Mouse (Mus musculus): ENCODE measurements around the gene Tomm6. TPM values are rescaled to one million over a fixed set of nuclear protein-coding genes. Genes with fewer than 3 reads are reported as not detected.
A peak's percentile ranks its signal among the peaks of the same experiment; 100 is the strongest.

Tomm6 gene
- polyA plus RNA-seq, 1 experiment from 2014 or later: 376 TPM

DNA sequence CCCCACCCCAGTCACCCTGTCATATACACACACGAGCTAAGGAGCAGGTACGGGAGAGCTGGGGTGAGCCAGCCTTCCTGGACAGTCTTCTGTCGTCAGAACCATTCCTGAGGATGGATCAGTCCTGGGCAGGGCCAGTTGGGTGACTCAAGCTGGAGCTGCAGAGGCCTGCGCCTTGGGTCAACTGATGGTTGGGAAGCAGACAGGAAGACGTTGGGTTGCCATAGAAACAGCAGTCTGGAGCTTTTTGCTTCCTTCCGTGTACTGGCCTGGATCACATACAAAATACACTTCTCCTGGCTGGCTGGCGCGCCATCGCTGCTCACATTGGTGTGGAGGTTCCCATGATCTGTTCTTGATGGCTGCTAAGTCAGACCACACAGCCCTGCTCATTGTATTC lies 13.6 kb upstream of the Tomm6 start:
- 68% methylated on average over 9 of the region's 9 CpGs for WGBS
- Histone ChIP-seq H3K4me2 (ENCODE audit: low read depth, low read length) (no peak overlapping the region), H3K27me3 (ENCODE audit: control insufficient read depth, insufficient read depth, low read length) (no peaks in the 10 kb centered on the region), H3K4me3 (replicated peaks; ENCODE audit: low read length) (no peak overlapping the region), H3K9ac (ENCODE audit: low read length) (no peak overlapping the region), H3K36me3 (ENCODE audit: control insufficient read depth, insufficient read depth, low read length) (no peaks in the 10 kb centered on the region), H3K4me1 (ENCODE audit: control insufficient read depth, insufficient read depth, low read length) (peaks cover 3% of the 10 kb centered on the region; the same call in 1 of the 2 replicates), H3K27ac (ENCODE audit: low read length) (no peak overlapping the region), H3K9me3 (replicated peaks; ENCODE audit: control insufficient read depth, low read length) (no peaks in the 10 kb centered on the region)
- ATAC-seq (ENCODE audit: insufficient read depth, low FRiP score): no peak

DNA sequence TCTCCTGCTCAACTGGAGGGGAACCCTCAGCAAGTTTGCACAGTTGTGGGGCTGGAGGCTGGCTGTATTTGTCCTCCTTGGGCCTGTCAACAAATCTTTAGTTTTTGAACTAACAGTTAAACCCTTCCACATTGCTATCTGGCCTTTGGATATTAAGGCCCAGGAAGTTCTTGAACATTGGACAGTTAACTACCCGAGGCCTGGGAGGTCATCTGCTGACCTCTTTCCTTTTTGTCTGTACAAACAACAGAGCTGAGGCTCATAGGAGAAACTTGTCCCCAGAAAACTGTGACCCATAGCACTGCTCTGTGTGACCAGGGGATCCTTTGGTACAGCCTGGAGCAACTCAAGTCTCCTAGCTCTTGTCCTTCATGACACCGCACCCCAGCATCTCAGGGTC lies 10.9 kb upstream of the Tomm6 start:
- H3K4me2 ChIP-seq (ENCODE audit: low read depth, low read length): no peak overlapping the region

DNA sequence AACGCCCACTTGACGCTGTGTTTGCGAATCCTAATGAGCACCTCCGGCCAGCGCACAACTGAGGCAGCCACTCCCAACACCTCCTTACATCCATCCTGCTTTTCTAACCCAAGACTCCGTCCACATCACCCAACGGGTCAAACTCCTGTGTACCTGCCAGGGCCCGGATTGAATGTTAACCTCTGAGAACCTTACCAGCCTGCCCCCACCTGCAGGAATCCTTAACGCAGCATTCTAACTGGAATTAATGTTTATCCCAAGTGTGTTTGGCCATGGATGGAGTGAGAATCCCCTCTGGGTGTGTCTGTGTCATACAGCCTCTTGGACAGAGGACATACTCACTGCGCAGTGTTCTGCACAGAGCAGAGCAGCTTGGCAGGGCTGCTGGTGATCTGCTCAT lies 10.0 kb upstream of the Tomm6 start:
- no peaks in the 10 kb centered on the region for H3K27me3 ChIP-seq (ENCODE audit: control insufficient read depth, insufficient read depth, low read length)
- H3K27ac ChIP-seq (ENCODE audit: low read length): no peak overlapping the region

More for the DNA sequence above, 10.9 kb upstream of the Tomm6 start:
- peaks cover 9% of the 10 kb centered on the region for H3K4me1 ChIP-seq (ENCODE audit: control insufficient read depth, insufficient read depth, low read length)
- H3K36me3 ChIP-seq (ENCODE audit: control insufficient read depth, insufficient read depth, low read length): no peaks in the 10 kb centered on the region
- no peak for ATAC-seq (ENCODE audit: insufficient read depth, low FRiP score)
- WGBS: 66% methylated on average over 2 of the region's 2 CpGs
- no peaks in the 10 kb centered on the region for H3K9me3 ChIP-seq (replicated peaks; ENCODE audit: control insufficient read depth, low read length)
- H3K9ac ChIP-seq (ENCODE audit: low read length): no peak overlapping the region
- no peak overlapping the region for H3K4me3 ChIP-seq (replicated peaks; ENCODE audit: low read length)
- H3K27me3 ChIP-seq (ENCODE audit: control insufficient read depth, insufficient read depth, low read length): no peaks in the 10 kb centered on the region
- H3K27ac ChIP-seq (ENCODE audit: low read length): no peak overlapping the region

DNA sequence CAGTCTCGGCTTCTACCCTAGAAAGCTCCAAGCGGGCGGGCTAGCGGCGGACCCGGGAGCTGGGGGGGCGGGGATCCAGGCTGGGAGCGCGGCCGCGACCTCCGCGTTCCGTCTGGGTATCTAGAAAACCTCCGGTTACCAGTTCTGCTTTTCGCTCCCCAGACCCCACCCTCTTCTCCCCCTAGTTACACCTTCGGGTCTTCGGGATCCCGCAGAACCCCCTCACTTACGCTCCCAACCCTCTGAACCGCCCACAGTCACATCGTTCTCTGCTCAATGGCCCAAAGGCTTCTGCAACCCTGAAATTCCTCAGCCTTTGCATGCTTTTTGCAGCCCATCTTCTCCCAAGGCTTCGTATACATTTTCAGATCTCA lies 7.1 kb upstream of the Tomm6 start:
- H3K4me1 ChIP-seq (ENCODE audit: control insufficient read depth, insufficient read depth, low read length): peaks cover 13% of the 10 kb centered on the region
- WGBS: 0% methylated on average over 22 of the region's 23 CpGs
- H3K4me3 ChIP-seq (replicated peaks; ENCODE audit: low read length): peak overlapping the region; percentile 77
- no peak overlapping the region for H3K27ac ChIP-seq (ENCODE audit: low read length)
- H3K4me2 ChIP-seq (ENCODE audit: low read depth, low read length): peak overlapping the region; percentile 97
- ATAC-seq (ENCODE audit: insufficient read depth, low FRiP score): no peak; the same call in 1 of the 2 replicates
- no peaks in the 10 kb centered on the region for H3K36me3 ChIP-seq (ENCODE audit: control insufficient read depth, insufficient read depth, low read length)
- H3K27me3 ChIP-seq (ENCODE audit: control insufficient read depth, insufficient read depth, low read length): no peaks in the 10 kb centered on the region
- H3K9ac ChIP-seq (ENCODE audit: low read length): peak overlapping the region; percentile 90
- H3K9me3 ChIP-seq (replicated peaks; ENCODE audit: control insufficient read depth, low read length): no peaks in the 10 kb centered on the region

More for the DNA sequence above, 10.0 kb upstream of the Tomm6 start:
- Histone ChIP-seq H3K4me2 (ENCODE audit: low read depth, low read length) (no peak overlapping the region), H3K36me3 (ENCODE audit: control insufficient read depth, insufficient read depth, low read length) (no peaks in the 10 kb centered on the region), H3K9ac (ENCODE audit: low read length) (no peak overlapping the region), H3K4me3 (replicated peaks; ENCODE audit: low read length) (no peak overlapping the region), H3K9me3 (replicated peaks; ENCODE audit: control insufficient read depth, low read length) (no peaks in the 10 kb centered on the region), H3K4me1 (ENCODE audit: control insufficient read depth, insufficient read depth, low read length) (peaks cover 13% of the 10 kb centered on the region)
- WGBS: 86% methylated on average over 10 of the region's 10 CpGs
- no peak for ATAC-seq (ENCODE audit: insufficient read depth, low FRiP score)

DNA sequence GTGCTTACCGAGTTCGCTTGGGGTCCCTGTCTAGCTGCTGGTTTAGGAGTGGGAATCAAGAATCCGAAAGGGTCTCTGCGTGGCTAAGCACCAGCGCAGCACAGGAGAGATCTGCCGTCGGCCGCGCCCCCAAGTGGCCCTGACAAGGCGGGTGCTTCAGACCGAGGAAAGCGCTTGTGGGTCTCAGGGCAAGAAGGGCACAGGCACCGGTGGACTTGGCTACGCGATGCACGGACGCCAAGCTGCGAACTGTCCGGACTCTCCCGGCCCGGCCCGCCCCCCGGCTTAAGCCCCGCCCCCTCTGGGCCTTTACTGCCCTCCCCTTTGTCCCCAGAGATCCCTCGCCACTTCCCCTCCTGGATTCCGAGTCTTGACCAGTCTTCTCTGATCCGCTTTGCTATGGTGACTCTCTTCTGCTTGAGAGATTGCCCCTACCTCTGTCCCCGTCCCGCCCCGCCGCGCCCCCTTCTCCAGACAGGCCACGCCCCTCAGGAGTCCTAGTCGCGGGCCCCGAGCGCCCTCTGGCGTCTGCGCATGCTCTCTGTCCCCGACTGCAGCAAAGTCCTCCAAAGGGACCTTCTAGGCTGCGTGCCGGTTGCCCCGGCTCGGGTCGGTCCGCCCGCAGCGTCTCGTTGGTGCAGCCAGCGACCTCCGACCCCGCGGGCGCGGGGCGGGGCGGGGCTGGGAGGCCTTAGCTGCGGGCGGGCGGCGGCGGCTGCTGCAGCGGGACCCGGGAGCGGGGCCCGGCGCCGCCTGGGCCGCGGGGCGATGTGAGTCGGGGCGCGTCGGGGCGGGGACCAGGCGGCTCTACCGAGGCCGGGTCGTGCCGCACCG lies 6.5 kb upstream of the Tomm6 start, which contains the start of gene Prickle4:
Gene Prickle4 (minus strand): TSS at position 234 of the 834 bp plus-strand sequence.
- Histone ChIP-seq H3K4me3 (replicated peaks; ENCODE audit: low read length) (peak within 1 kb of the TSS; percentile 77), H3K9me3 (replicated peaks; ENCODE audit: control insufficient read depth, low read length) (no peaks in the 10 kb centered on the region), H3K36me3 (ENCODE audit: control insufficient read depth, insufficient read depth, low read length) (no peaks in the 10 kb centered on the region), H3K27me3 (ENCODE audit: control insufficient read depth, insufficient read depth, low read length) (no peaks in the 10 kb centered on the region), H3K27ac (ENCODE audit: low read length) (peak within 1 kb of the TSS; percentile 64), H3K4me2 (ENCODE audit: low read depth, low read length) (peak within 1 kb of the TSS; percentile 97), H3K4me1 (ENCODE audit: control insufficient read depth, insufficient read depth, low read length) (peaks cover 15% of the 10 kb centered on the region), H3K9ac (ENCODE audit: low read length) (peak within 1 kb of the TSS; percentile 90)
- peak; percentile 95 for ATAC-seq (ENCODE audit: insufficient read depth, low FRiP score)
- under 1% methylated on average over 67 of the region's 82 CpGs for WGBS

DNA sequence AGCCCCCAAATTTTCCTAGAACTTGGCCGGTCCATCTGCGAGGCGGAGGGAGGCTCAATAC lies 6.1 kb upstream of the Tomm6 start, which contains the start of gene Gm21981:
Gene Gm21981 (minus strand): TSS at position 14 of the 61 bp plus-strand sequence.
- Histone ChIP-seq H3K9me3 (replicated peaks; ENCODE audit: control insufficient read depth, low read length) (no peaks in the 10 kb centered on the region), H3K27me3 (ENCODE audit: control insufficient read depth, insufficient read depth, low read length) (no peaks in the 10 kb centered on the region), H3K9ac (ENCODE audit: low read length) (peak within 1 kb of the TSS; percentile 90), H3K4me2 (ENCODE audit: low read depth, low read length) (peak within 1 kb of the TSS; percentile 97), H3K4me3 (replicated peaks; ENCODE audit: low read length) (peak within 1 kb of the TSS; percentile 77), H3K27ac (ENCODE audit: low read length) (peak within 1 kb of the TSS; percentile 64), H3K4me1 (ENCODE audit: control insufficient read depth, insufficient read depth, low read length) (peaks cover 19% of the 10 kb centered on the region), H3K36me3 (ENCODE audit: control insufficient read depth, insufficient read depth, low read length) (no peaks in the 10 kb centered on the region)
- WGBS: 0% methylated on average over 3 of the region's 3 CpGs
- ATAC-seq (ENCODE audit: insufficient read depth, low FRiP score): no peak

DNA sequence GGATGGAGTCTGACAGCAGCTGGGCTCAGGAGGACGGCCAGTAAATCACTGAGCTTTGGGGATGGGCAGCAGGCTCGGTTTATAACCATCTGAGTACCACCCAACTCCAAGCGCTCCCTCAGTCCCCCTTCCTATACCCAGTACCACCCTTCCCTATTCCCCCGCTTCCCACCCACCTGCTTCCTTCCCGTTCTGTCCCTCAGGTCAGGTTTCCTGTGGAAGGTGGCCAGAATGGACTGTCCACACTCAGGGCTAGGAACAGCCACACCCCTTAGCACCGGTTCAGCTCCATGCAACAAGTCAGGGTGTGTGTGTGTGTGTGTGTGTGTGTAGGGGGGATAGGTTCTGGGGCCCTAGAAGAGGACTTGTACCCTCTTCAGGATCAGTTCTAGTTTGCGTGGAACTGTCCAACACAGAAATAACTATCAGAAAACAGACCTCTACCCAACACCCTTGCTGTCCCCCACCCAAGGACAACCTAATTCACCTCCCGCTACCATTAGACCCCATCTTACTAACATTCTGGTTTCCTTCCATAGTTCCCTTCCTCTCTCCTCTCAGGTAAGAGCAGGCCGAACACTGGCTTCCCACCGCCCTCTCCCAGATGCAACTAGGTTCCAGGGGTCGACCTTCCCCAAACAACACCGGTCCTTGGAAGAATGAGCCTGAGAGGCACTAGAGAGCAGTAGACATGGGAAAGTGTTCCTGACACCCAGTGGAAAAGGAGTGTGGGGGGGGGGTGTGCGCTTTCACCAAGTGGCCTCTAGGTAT lies 5.7 kb upstream of the Tomm6 start:
- Histone ChIP-seq H3K4me1 (ENCODE audit: control insufficient read depth, insufficient read depth, low read length) (peaks cover 21% of the 10 kb centered on the region), H3K9me3 (replicated peaks; ENCODE audit: control insufficient read depth, low read length) (no peaks in the 10 kb centered on the region), H3K27ac (ENCODE audit: low read length) (no peak overlapping the region; the same call in 1 of the 2 replicates), H3K4me3 (replicated peaks; ENCODE audit: low read length) (peak overlapping the region; percentile 77), H3K27me3 (ENCODE audit: control insufficient read depth, insufficient read depth, low read length) (no peaks in the 10 kb centered on the region), H3K9ac (ENCODE audit: low read length) (peak overlapping the region; percentile 90), H3K36me3 (ENCODE audit: control insufficient read depth, insufficient read depth, low read length) (no peaks in the 10 kb centered on the region), H3K4me2 (ENCODE audit: low read depth, low read length) (peak overlapping the region; percentile 97)
- WGBS: 39% methylated on average over 13 of the region's 13 CpGs
- ATAC-seq (ENCODE audit: insufficient read depth, low FRiP score): peak; percentile 4; the same call in 1 of the 2 replicates

DNA sequence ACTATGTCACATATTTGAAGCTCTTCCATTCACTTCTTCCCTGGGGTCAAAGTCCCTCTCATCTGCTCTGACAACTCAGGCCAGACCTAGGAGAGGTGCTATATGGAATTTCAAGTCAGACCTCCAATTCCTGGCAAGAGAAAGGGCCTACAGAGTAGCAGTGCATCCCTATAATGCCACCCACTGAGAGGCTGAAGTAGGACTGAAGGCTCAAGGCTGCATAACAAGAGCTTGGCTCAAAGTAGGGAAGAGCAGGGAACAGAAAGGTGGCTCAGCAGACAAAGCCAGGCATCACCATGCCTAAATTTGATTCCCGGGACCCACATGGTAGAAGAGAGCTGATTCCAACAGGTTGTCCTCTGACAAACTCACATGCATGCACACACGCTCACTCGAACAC lies 3.5 kb upstream of the Tomm6 start:
- Histone ChIP-seq H3K9ac (ENCODE audit: low read length) (no peak overlapping the region), H3K36me3 (ENCODE audit: control insufficient read depth, insufficient read depth, low read length) (no peaks in the 10 kb centered on the region), H3K27ac (ENCODE audit: low read length) (no peak overlapping the region), H3K27me3 (ENCODE audit: control insufficient read depth, insufficient read depth, low read length) (no peaks in the 10 kb centered on the region), H3K4me1 (ENCODE audit: control insufficient read depth, insufficient read depth, low read length) (peaks cover 28% of the 10 kb centered on the region), H3K9me3 (replicated peaks; ENCODE audit: control insufficient read depth, low read length) (no peaks in the 10 kb centered on the region), H3K4me2 (ENCODE audit: low read depth, low read length) (no peak overlapping the region), H3K4me3 (replicated peaks; ENCODE audit: low read length) (no peak overlapping the region)
- ATAC-seq (ENCODE audit: insufficient read depth, low FRiP score): no peak
- WGBS: 89% methylated on average over 3 of the region's 3 CpGs

DNA sequence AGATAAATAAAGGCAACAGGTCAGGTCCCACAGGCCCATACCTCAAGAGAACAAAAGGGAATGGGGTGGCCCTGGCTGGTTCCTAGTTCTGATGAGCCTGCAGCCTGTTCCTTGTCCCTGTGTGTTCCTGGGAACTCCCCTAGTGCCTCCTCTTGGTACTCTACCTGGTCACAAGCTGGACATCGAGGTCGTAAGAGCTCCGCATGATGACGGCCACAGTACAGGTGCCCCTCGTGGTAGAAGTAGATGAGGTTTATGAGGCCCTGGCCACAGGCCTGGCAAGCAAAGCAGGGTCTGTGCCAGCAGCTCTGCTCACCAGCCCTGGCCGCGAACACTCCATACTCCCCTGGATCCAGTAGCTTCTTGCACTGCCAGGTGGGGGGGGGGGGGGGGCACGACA lies 1.7 kb upstream of the Tomm6 start:
- H3K4me1 ChIP-seq (ENCODE audit: control insufficient read depth, insufficient read depth, low read length): peaks cover 27% of the 10 kb centered on the region; the same call in 1 of the 2 replicates
- no peak overlapping the region for H3K4me3 ChIP-seq (replicated peaks; ENCODE audit: low read length)
- no peak overlapping the region for H3K4me2 ChIP-seq (ENCODE audit: low read depth, low read length)
- no peaks in the 10 kb centered on the region for H3K36me3 ChIP-seq (ENCODE audit: control insufficient read depth, insufficient read depth, low read length)
- no peak for ATAC-seq (ENCODE audit: insufficient read depth, low FRiP score)
- H3K27me3 ChIP-seq (ENCODE audit: control insufficient read depth, insufficient read depth, low read length): no peaks in the 10 kb centered on the region
- 76% methylated on average over 8 of the region's 8 CpGs for WGBS
- 0 out of 2 replicates have a peak overlapping the region, but pooled peaks have one; percentile 90 for H3K9ac ChIP-seq (ENCODE audit: low read length)
- H3K9me3 ChIP-seq (replicated peaks; ENCODE audit: control insufficient read depth, low read length): no peaks in the 10 kb centered on the region
- no peak overlapping the region for H3K27ac ChIP-seq (ENCODE audit: low read length)

Measured in stomach, embryonic 16.5 days (tissue).